Mouse (Mus musculus): ENCODE data around the gene Chp1.
A peak's percentile ranks its signal among the peaks of the same experiment; 100 is the strongest.

- TF ChIP-seq CTCF (IDR thresholded peaks at IDR 0.05; ENCODE audit: extremely low read depth, insufficient read length, insufficient replicate concordance, low read depth, low read length) = no peak
- peak; percentile 92 for TF ChIP-seq POLR2A (IDR thresholded peaks at IDR 0.05; ENCODE audit: low read depth, low read length)
These were observed 46.9 kb downstream of the Chp1 start for GRCm38 (mm10) chr2:119594113-119594981.
